Mouse (Mus musculus): ENCODE results near the gene Ezh1. TPM values are rescaled to one million over a fixed set of nuclear protein-coding genes. Genes with fewer than 3 reads are reported as not detected.
"Not testable (repeated sequence)": the region's sequence is repeated elsewhere in the genome, so short reads cannot be mapped to it uniquely, and the experiment has no call there.

The Ezh1 gene
- polyA plus RNA-seq, 1 experiment from 2014 or later: 17.1 TPM

- H3K4me3 ChIP-seq (ENCODE audit: low read depth, low read length): no peak overlapping the region
- no peak for TF ChIP-seq EP300 (IDR thresholded peaks at IDR 0.05)
- TF ChIP-seq CTCF (IDR thresholded peaks at IDR 0.05): no peak
- WGBS: 51% methylated on average over 5 of the region's 5 CpGs
- H3K4me1 ChIP-seq (ENCODE audit: insufficient read depth, low read depth, low read length): peaks cover 2% of the 10 kb centered on the region; the same call in 1 of the 2 replicates
- no peak overlapping the region for H3K4me2 ChIP-seq (replicated peaks; ENCODE audit: low read depth, low read length)
- peak overlapping the region; percentile 10; the same call in 1 of the 2 replicates for H3K27ac ChIP-seq (ENCODE audit: low read length)
- H3K27me3 ChIP-seq (replicated peaks; ENCODE audit: insufficient read depth, low read length): no peaks in the 10 kb centered on the region; the same call in 1 of the 2 replicates
- ATAC-seq (peak; percentile 34), DNase-seq (ENCODE audit: low spot score) (peak; percentile 73)
- H3K36me3 ChIP-seq (ENCODE audit: insufficient read depth, low read length): peaks cover 22% of the 10 kb centered on the region
- H3K9ac ChIP-seq (replicated peaks; ENCODE audit: low read depth): no peak overlapping the region
- no peaks in the 10 kb centered on the region for H3K9me3 ChIP-seq (ENCODE audit: low read length)
These were observed 63.5 kb downstream of the Ezh1 start for GRCm38 (mm10) chr11:101162772-101163171.

GRCm38 (mm10) chr11:101162301-101162700 lies 64.0 kb downstream of the Ezh1 start:
- TF ChIP-seq EP300 (IDR thresholded peaks at IDR 0.05): peak; percentile 38; the same call in 1 of the 2 replicates
- TF ChIP-seq CTCF (IDR thresholded peaks at IDR 0.05): no peak
- DNase-seq (ENCODE audit: low spot score) (peak; percentile 47), ATAC-seq (peak; percentile 13; the same call in 1 of the 2 replicates)
- Histone ChIP-seq H3K27ac (ENCODE audit: low read length) (0 out of 2 replicates have a peak overlapping the region, but pooled peaks have one; percentile 10), H3K9me3 (ENCODE audit: low read length) (no peaks in the 10 kb centered on the region), H3K4me3 (ENCODE audit: low read depth, low read length) (no peak overlapping the region), H3K4me1 (ENCODE audit: insufficient read depth, low read depth, low read length) (peaks cover 2% of the 10 kb centered on the region; the same call in 1 of the 2 replicates), H3K27me3 (replicated peaks; ENCODE audit: insufficient read depth, low read length) (no peaks in the 10 kb centered on the region; the same call in 1 of the 2 replicates), H3K36me3 (ENCODE audit: insufficient read depth, low read length) (peaks cover 17% of the 10 kb centered on the region; the same call in 1 of the 2 replicates), H3K4me2 (replicated peaks; ENCODE audit: low read depth, low read length) (no peak overlapping the region), H3K9ac (replicated peaks; ENCODE audit: low read depth) (no peak overlapping the region)
- WGBS: 56% methylated on average over 5 of the region's 5 CpGs

GRCm38 (mm10) chr11:101161551-101161950 lies 64.7 kb downstream of the Ezh1 start:
- H3K4me2 ChIP-seq (replicated peaks; ENCODE audit: low read depth, low read length): no peak overlapping the region
- H3K9ac ChIP-seq (replicated peaks; ENCODE audit: low read depth): no peak overlapping the region
- H3K27me3 ChIP-seq (replicated peaks; ENCODE audit: insufficient read depth, low read length): no peaks in the 10 kb centered on the region; the same call in 1 of the 2 replicates
- DNase-seq (ENCODE audit: low spot score) (no peak), ATAC-seq (no peak)
- H3K4me1 ChIP-seq (ENCODE audit: insufficient read depth, low read depth, low read length): peaks cover 2% of the 10 kb centered on the region; the same call in 1 of the 2 replicates
- peaks cover 16% of the 10 kb centered on the region; the same call in 1 of the 2 replicates for H3K36me3 ChIP-seq (ENCODE audit: insufficient read depth, low read length)
- no peaks in the 10 kb centered on the region for H3K9me3 ChIP-seq (ENCODE audit: low read length)
- no peak overlapping the region for H3K4me3 ChIP-seq (ENCODE audit: low read depth, low read length)
- TF ChIP-seq EP300 (IDR thresholded peaks at IDR 0.05) (no peak), CTCF (IDR thresholded peaks at IDR 0.05) (no peak)
- 89% methylated on average over 15 of the region's 15 CpGs for WGBS
- no peak overlapping the region for H3K27ac ChIP-seq (ENCODE audit: low read length)

DNA sequence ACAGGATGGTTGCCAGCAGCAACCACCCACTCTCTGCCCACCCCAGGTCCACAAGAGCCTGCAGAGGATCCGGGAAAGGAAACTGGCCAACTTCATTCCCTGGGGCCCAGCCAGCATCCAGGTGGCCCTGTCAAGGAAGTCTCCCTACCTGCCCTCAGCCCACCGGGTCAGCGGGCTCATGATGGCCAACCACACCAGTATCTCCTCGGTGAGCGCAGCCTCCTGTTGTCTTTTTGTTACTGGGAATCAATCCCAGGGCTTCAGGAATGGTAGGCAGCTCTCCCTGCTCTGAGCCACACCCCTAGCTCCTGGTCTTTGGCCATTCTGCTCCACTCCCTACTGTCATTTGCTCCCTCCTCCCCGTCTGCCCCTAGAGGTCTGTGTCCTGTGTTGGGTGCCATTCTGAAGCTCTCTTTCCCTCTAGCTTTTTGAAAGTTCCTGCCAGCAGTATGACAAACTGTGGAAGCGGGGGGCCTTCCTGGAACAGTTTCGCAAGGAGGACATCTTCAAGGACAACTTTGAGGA lies 65.2 kb downstream of the Ezh1 start:
- not testable (repeated sequence) for H3K4me3 ChIP-seq (ENCODE audit: low read depth, low read length)

DNA sequence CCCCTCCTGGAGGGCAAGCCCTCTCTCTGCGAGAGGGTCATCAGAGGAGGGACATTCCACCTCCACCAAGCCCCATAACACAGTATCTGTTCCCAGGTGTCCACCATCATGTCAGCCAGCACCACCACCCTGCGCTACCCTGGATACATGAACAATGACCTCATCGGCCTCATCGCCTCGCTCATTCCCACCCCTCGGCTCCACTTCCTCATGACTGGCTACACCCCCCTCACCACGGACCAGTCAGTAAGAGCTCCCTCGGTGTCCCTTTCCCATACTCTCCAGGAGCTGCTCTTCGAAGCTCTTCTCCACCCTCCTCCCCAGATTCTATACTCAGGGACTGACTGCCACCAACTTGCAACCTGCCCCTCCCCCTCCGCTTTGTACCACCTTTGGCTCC lies 66.1 kb downstream of the Ezh1 start:
- H3K4me1 ChIP-seq (ENCODE audit: insufficient read depth, low read depth, low read length); H3K27me3 ChIP-seq (replicated peaks; ENCODE audit: insufficient read depth, low read length); H3K4me3 ChIP-seq (ENCODE audit: low read depth, low read length); ATAC-seq; DNase-seq (ENCODE audit: low spot score); H3K9me3 ChIP-seq (ENCODE audit: low read length); H3K27ac ChIP-seq (ENCODE audit: low read length); H3K9ac ChIP-seq (replicated peaks; ENCODE audit: low read depth); H3K4me2 ChIP-seq (replicated peaks; ENCODE audit: low read depth, low read length): not testable (repeated sequence)
- WGBS: 72% methylated on average over 7 of the region's 10 CpGs
- peaks cover 16% of the 10 kb centered on the region; the same call in 1 of the 2 replicates for H3K36me3 ChIP-seq (ENCODE audit: insufficient read depth, low read length)

More for the DNA sequence above, 65.2 kb downstream of the Ezh1 start:
- H3K4me2 ChIP-seq (replicated peaks; ENCODE audit: low read depth, low read length); H3K9ac ChIP-seq (replicated peaks; ENCODE audit: low read depth); H3K4me1 ChIP-seq (ENCODE audit: insufficient read depth, low read depth, low read length); ATAC-seq; DNase-seq (ENCODE audit: low spot score); H3K27ac ChIP-seq (ENCODE audit: low read length); H3K9me3 ChIP-seq (ENCODE audit: low read length); H3K27me3 ChIP-seq (replicated peaks; ENCODE audit: insufficient read depth, low read length): not testable (repeated sequence)
- H3K36me3 ChIP-seq (ENCODE audit: insufficient read depth, low read length): peaks cover 16% of the 10 kb centered on the region; the same call in 1 of the 2 replicates
- WGBS: 80% methylated on average over 6 of the region's 8 CpGs

DNA sequence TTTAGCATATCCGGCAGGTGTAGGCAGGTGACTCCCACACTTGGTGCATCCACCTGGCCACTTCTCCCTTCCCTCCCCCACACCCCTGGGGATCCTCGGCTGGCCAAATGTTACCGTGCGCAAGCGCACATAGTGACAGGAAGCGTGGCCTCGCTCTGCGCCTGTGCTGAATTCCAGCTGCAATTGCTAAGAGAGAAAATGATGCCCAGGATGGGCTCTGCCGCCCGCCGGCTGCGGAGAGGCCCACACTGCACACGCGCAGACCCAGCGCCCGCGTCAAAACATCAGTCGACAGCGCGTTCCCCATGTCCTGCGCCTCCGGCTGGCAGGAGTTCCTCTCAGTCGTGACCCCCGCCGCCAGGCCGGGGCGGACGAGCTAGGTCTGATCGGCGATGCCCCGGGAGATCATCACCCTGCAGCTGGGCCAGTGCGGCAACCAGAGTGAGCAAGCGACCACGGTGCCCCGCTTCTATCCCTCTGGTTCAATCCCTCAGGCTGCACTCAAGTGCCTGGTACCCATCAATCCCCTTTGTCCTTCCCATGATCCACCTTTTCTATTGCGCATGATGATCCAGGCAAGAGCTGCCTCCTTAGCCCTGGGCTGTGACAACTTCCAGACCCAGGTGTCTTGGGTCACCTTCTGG lies 70.4 kb downstream of the Ezh1 start, which contains the start of gene Tubg2:
Gene Tubg2 (plus strand): TSS at position 180 of the 644 bp plus-strand sequence.
- Histone ChIP-seq H3K27ac (ENCODE audit: low read length) (no peak within 1 kb of the TSS), H3K9ac (replicated peaks; ENCODE audit: low read depth) (no peak within 1 kb of the TSS; the same call in 1 of the 2 replicates), H3K27me3 (replicated peaks; ENCODE audit: insufficient read depth, low read length) (no peaks in the 10 kb centered on the region), H3K4me3 (ENCODE audit: low read depth, low read length) (peak within 1 kb of the TSS; percentile 24), H3K4me1 (ENCODE audit: insufficient read depth, low read depth, low read length) (peaks cover 7% of the 10 kb centered on the region; the same call in 1 of the 2 replicates), H3K9me3 (ENCODE audit: low read length) (no peaks in the 10 kb centered on the region), H3K4me2 (replicated peaks; ENCODE audit: low read depth, low read length) (peak within 1 kb of the TSS; percentile 57), H3K36me3 (ENCODE audit: insufficient read depth, low read length) (no peaks in the 10 kb centered on the region)
- DNase-seq (ENCODE audit: low spot score): peak; percentile 78
- ATAC-seq: peak; percentile 79
- TF ChIP-seq CTCF (IDR thresholded peaks at IDR 0.05) (0 out of 2 replicates have a peak, but pooled peaks have one; percentile 5), EP300 (IDR thresholded peaks at IDR 0.05) (no peak)
- WGBS: 2% methylated on average over 32 of the region's 36 CpGs

All from lung, postnatal 0 days (tissue).